Mouse (Mus musculus) cerebellum, postnatal 14 days (tissue): ENCODE measurements around the gene Chd9.

Experiments used
- DNase-seq, 2 experiments: peaks; one replicate each; pipeline ENCODE4 v3.0.0; 2021; ENCODE audit warnings: mixed read lengths in 2 of 2

Gene Chd9

DNA sequence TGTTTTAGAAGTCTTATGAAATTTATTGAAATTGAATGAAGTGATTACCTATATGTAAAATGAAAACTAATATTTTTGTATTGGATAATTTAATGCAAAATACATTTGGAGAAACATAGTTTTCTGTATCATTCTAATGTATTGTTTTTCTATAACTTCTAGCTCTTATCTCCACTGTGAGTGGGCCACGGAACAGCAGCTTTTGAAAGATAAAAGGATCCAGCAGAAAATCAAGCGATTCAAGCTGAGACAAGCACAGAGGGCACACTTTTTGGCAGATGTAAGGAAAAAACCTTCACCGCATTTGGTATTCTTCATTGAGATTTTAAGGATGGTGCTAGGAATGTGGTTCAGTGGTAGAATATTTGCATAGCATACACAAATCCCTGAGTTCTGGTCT is 150.6 kb downstream of the Chd9 start:
- no peak for DNase-seq

- no peak for DNase-seq
Observed at GRCm38 (mm10) chr8:90979295-90979694, 151.1 kb downstream of the Chd9 start.

- no peak for DNase-seq
Observed at GRCm38 (mm10) chr8:90982087-90982486, 153.9 kb downstream of the Chd9 start.

GRCm38 (mm10) chr8:91019726-91020125 is 191.6 kb downstream of the Chd9 start:
- peak; percentile 81 to 84 for DNase-seq

GRCm38 (mm10) chr8:91034417-91034816 is 206.3 kb downstream of the Chd9 start:
- DNase-seq: no peak

DNA sequence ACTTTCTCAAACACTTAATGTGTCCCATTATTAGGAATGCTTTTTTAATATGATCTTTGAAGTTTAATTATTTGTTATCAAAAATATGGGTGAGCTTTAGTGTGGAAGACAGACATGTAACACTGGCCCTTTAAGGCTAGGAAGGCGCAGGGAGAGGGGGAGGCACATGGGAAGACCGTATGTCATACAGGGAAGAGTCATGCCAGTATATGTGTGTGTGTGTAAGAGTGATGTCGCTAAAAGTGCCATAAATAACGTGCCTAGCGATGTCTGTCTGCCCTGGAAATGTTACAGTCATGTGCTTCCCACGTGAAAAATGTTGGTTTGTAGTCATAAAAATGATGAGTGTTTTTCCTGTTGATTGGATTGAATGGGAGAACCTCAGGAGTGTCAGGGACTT is 208.8 kb downstream of the Chd9 start:
- DNase-seq: no peak

GRCm38 (mm10) chr8:91038637-91039036 is 210.5 kb downstream of the Chd9 start:
- DNase-seq: no peak

GRCm38 (mm10) chr8:91046370-91046769 is 218.2 kb downstream of the Chd9 start:
- no peak for DNase-seq

DNA sequence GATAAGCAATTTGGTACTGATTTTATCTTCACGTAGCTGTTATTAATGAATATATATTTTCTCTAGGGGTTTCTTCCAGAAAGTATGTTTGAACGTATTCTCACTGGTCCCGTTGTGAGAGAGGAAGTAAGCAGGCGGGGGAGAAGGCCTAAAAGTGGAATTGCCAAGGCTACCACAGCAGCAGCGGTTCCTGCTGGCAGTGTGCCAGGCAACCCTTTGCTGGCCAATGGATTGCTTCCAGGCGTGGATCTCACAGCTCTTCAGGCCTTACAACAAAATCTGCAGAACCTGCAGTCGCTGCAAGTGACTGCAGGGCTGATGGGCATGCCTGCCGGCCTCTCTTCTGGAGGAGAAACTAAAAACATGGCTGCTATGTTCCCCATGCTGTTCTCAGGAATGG is 222.9 kb downstream of the Chd9 start:
- peak; percentile 86 to 89 for DNase-seq

DNA sequence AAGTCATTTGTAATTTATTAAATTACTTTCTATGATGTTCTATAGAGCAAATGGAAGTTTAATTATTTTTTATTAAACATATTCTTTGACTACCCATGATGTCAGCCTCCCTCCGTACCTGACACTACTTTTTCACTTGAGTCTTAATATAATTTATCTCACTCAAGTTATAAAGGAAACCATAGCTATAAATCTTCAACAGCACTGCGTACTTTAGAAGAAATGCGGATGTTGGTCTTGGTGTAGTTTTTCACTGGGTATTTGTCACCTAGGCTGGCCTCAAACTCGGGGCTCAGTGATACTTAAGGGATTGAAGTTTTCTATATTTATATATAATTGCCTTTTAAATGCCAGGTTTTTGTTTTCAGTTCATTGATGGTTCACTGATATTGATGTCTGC is 226.3 kb downstream of the Chd9 start:
- DNase-seq: no peak

GRCm38 (mm10) chr8:91056848-91057247 is 228.7 kb downstream of the Chd9 start:
- DNase-seq: no peak

- peak; percentile 26 to 30 for DNase-seq
Observed at GRCm38 (mm10) chr8:91059086-91059578, 231.0 kb downstream of the Chd9 start.

DNA sequence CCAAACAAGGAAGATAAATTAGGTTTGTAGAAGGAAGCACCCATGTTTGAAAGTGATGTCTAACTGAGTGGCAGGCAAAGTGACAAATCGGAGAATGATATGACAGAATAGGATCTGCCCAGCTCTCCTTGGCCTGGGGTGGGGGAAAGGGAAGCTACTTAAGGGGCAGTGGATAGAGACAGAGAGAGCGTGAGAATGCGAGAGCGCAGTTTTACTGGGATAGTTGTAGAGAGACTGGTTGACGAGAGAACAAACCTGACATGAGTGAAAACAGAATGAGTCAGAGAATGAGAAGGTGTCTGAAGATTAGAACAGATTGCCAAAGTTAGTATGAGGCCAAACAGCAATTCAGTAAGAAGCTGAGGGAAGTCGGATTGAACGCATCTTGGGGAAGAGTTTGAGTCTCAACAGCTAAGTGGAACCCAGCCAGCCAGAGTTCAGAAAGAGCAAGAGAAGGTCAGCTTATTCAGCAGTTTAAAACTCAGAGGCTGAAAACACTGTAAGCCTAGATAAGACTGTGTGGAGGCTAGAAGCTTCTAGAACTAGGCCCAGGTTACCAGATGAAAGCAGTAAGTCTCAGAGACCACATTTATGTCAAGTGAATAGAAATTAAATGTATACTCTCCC is 231.8 kb downstream of the Chd9 start:
- DNase-seq: no peak

DNA sequence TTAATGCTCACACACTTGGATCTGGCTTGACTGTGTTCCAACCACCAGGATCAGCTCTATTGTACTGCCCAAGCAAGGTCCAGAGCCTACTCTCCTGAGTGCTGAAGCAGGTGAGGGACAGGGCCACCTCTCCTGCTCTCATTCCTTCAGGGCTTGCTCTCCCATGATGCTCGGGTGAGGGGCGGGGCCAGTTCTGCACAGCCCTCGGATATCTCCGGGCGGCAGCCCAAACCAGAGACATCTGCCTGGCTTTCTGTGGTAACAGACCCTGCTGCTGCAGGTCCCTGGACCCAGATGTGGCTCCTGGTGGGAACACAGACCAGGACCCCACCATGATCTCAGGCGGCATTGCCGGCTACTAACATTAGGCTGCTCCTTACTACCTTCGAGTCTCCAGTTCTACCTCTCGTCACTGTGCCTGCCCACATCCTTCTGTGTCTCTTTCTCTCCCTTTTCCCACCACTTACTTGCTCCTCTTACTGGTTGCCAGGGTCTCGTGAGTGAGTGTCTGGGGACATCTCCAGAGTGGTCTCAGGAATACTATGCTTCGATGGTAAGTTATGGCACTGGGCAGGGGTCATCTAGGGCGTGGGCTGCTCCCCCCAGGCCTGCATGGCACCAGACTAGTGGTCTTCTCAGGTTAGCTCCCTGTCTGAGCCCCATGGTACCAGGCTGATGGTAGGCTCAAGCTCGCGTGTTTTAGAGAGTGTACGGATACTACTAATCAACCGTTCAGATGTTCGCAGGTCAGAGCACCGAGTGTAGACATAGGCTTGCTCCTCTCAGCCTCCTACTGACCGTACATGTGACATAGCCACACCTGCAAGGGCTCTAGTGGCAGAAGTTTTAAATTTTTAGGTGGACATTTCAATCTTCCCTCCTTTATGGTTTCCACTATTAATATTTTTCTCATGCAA is 232.7 kb downstream of the Chd9 start:
- peak in 1 of 2 experiments; percentile 12 for DNase-seq

GRCm38 (mm10) chr8:91065179-91065578 is 237.0 kb downstream of the Chd9 start:
- DNase-seq: no peak

- DNase-seq: peak; percentile 35 to 41
Observed at GRCm38 (mm10) chr8:91069407-91069806, 241.3 kb downstream of the Chd9 start.

DNA sequence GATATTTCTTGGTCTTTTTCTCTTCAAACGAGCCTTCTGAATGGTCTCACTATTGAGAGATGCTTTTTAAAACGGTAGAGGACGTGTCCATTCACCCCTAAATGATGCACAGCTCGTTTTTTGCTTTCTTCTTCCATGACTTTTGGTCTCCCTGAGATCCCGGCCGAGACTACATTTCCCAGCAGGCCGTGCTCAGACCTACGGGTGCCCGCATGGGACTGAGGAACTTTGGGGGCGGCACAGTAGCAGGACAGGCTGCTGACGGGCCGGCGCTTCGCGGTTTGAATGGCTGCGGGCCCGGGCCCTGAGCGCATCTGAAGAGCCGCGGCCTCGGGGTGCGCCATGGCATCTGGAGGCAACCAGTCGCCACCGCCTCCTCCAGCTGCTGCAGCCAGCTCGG is 241.7 kb downstream of the Chd9 start, which contains the start of gene Rbl2:
Rbl2 (plus strand) TSS at position 224 of the 400 bp plus-strand sequence.
- peak; percentile 96 for DNase-seq

GRCm38 (mm10) chr8:91070275-91070859 is 242.2 kb downstream of the Chd9 start:
- DNase-seq: peak; percentile 67 to 68

DNA sequence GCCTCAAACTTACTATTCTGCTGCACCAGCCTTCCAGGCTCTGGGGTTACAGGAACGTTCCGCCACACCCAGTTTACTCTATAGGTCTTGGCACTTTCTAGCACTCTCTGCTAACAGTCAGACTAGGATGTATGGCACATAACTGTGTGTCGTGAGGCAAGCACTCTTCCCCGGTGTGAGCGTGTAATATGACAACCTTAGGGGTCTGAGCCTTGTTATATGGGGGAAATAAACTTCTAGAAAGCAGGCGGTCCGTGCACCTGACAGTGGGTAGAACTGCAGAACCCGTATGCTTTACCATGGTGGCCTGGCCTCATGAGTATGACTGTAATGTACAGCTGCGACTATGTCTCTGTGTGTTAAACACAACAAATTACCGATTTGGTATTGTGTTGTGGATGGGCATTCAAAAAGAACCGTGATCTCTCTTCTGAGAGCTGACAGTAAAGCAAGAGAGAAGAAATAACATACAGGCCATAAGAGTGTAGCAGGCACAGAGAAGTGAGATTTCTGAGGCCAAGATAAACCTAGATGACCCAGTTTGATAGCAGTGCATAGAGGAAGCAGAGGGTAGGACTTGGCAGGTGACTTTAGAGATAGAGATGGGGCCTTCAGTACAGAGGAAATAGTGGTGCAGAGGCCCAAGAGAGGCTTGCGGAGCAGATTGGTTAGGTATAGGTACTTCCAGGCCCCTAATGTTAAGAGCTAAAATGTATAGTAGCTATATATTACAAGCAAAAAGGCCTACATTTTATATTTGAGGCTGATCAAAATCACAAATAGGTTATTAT is 249.1 kb downstream of the Chd9 start:
- no peak for DNase-seq

DNA sequence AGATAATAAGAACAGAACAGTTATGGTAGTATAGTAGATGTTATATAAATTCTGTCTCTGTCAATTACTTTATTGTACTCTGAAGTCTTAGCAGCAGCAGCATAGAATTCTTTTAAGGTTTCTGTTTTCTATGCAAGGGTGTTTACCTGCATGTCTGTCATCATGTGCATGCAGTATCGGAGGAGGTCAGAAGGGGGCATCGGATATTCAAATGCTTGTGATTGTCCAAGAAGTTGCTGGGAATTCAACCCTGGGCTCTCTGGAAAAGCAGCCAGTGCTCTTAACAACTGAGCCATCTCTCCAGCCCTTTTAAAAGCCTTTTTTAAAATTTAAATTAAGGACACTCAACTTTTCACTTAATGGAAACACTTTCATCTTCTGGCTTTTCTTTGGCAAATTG is 251.5 kb downstream of the Chd9 start:
- DNase-seq: no peak

DNA sequence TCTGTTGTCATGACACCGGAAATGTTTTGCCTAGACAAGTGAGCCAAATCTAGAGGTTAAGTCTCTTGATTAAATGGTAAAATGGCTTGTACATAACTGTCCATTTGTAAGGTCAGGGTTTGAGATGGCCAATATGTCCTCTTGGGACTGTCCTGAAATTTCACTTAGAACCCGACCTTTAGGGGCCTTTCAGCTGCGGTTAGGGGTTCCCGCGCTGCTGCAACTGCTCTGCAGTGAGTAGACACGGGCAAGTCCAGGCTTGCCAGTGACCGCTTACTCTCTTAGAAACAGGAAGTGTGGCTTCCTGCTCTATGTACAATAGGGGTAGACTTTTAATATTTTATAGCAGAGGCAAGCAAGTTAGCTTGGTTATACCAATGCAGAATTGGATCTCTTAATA is 253.8 kb downstream of the Chd9 start:
- no peak for DNase-seq

DNA sequence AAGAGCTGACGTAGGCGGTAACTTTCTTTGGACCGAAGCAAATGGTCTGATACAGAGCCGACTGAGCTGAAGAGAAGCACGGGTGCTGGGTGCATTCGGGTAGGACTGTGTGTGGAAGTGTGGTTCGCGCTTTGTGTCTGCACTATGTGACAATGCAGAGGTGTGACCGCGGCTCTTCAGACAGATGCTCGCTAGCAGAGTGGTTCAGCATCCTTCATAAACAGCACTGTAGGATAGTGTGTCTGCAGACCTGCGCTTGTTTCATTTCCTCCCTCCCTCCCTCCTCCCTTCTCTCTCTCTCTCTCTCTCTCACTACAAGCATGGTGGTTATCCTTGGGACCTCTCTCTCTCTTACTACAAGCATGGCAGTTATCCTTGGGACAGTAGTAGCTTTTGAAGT is 254.3 kb downstream of the Chd9 start:
- DNase-seq: no peak

GRCm38 (mm10) chr8:91088452-91088851 is 260.3 kb downstream of the Chd9 start:
- DNase-seq: no peak
